Mouse (Mus musculus): ENCODE measurements around the gene Ankrd33. TPM values are rescaled to one million over a fixed set of nuclear protein-coding genes. Genes with fewer than 3 reads are reported as not detected.

Gene Ankrd33
- polyA plus RNA-seq, 1 experiment from 2014 or later: not detected

DNA sequence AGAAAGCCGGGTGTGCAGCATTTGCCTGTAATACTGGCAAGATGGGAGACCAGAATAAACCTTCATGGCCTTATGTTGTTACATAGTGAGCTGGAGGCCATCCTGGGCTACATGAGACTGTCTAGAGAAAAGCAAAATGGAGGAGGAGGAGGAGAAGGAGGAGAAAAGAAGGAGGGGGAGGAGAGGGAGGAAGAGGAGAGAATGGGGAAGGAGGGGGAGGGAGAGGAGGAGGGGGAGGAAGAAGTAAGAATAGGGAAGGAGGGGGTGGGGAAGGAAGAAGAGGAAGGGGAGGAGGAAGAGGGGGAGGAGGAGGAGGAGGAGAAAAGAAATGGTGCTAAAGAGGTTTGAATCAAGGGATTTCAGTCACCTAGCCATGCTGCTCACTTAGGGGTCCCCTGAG, 44.6 kb downstream of the Ankrd33 start:
- Histone ChIP-seq H3K36me3 (ENCODE audit: control insufficient read depth, insufficient read depth, low read length) (no peaks in the 10 kb centered on the region), H3K9ac (replicated peaks; ENCODE audit: low read depth, low read length) (no peak overlapping the region), H3K4me3 (ENCODE audit: low read depth, low read length) (no peak overlapping the region), H3K9me3 (ENCODE audit: control insufficient read depth, low read length) (no peaks in the 10 kb centered on the region), H3K27ac (ENCODE audit: low read depth, low read length) (no peak overlapping the region), H3K4me2 (ENCODE audit: low read depth, low read length) (no peak overlapping the region), H3K27me3 (ENCODE audit: control insufficient read depth, insufficient read depth, low read length) (no peaks in the 10 kb centered on the region), H3K4me1 (ENCODE audit: control insufficient read depth, insufficient read depth, low read length) (peaks cover 9% of the 10 kb centered on the region)
- WGBS: 20% methylated on average over 1 of the region's 1 CpGs
- no peak for ATAC-seq (ENCODE audit: low read depth)

DNA sequence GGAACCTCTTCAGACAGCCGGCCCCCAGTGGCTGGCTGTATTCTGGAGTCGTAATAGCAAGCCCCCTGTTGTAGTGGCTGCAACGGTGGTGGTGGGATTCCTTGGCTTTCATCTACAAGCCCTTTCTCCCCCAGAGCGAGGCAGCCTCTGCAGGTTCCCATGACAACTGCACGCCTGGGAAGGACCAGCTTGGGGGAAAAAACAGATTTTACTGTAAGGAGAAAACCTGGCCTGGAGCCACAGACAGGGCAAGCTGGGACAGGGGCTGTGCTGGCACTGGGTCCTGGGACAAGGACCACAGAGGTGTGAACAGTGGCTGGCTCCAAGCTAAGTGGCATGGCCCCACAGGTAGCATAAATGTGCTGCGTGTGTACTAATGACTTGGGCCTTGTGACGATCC, 45.0 kb downstream of the Ankrd33 start:
- H3K4me3 ChIP-seq (ENCODE audit: low read depth, low read length): no peak overlapping the region
- H3K27ac ChIP-seq (ENCODE audit: low read depth, low read length): 0 out of 2 replicates have a peak overlapping the region, but pooled peaks have one; percentile 12
- peak; percentile 81; the same call in 1 of the 2 replicates for ATAC-seq (ENCODE audit: low read depth)
- no peaks in the 10 kb centered on the region for H3K36me3 ChIP-seq (ENCODE audit: control insufficient read depth, insufficient read depth, low read length)
- H3K4me1 ChIP-seq (ENCODE audit: control insufficient read depth, insufficient read depth, low read length): peaks cover 9% of the 10 kb centered on the region
- H3K27me3 ChIP-seq (ENCODE audit: control insufficient read depth, insufficient read depth, low read length): no peaks in the 10 kb centered on the region
- WGBS: 10% methylated on average over 7 of the region's 7 CpGs
- peak overlapping the region; percentile 19; the same call in 1 of the 2 replicates for H3K4me2 ChIP-seq (ENCODE audit: low read depth, low read length)
- no peak overlapping the region for H3K9ac ChIP-seq (replicated peaks; ENCODE audit: low read depth, low read length)
- no peaks in the 10 kb centered on the region for H3K9me3 ChIP-seq (ENCODE audit: control insufficient read depth, low read length)

DNA sequence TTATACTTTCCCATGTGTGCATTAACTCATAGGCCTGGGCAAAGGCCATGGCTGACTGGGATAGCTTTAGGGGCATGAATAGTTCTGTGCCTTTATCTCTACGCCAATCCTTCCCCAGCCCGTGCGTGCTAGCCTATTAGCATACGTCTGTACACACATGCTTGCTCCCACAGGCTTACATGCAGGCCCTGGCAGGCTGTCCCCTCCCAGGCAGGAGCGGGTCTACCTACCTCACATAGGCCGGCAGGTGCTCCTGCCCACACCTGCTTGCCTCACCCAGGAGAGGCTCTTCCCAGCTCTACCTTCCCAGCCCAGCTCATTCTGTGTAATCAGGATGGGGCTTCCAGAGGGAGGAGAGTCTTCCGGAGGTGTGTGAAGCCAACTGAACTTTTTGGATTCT, 46.0 kb downstream of the Ankrd33 start:
- Histone ChIP-seq H3K9me3 (ENCODE audit: control insufficient read depth, low read length) (no peaks in the 10 kb centered on the region), H3K9ac (replicated peaks; ENCODE audit: low read depth, low read length) (no peak overlapping the region), H3K4me3 (ENCODE audit: low read depth, low read length) (no peak overlapping the region), H3K27me3 (ENCODE audit: control insufficient read depth, insufficient read depth, low read length) (no peaks in the 10 kb centered on the region), H3K4me1 (ENCODE audit: control insufficient read depth, insufficient read depth, low read length) (peaks cover 9% of the 10 kb centered on the region), H3K27ac (ENCODE audit: low read depth, low read length) (no peak overlapping the region), H3K4me2 (ENCODE audit: low read depth, low read length) (no peak overlapping the region), H3K36me3 (ENCODE audit: control insufficient read depth, insufficient read depth, low read length) (no peaks in the 10 kb centered on the region)
- 71% methylated on average over 7 of the region's 7 CpGs for WGBS
- ATAC-seq (ENCODE audit: low read depth): no peak

DNA sequence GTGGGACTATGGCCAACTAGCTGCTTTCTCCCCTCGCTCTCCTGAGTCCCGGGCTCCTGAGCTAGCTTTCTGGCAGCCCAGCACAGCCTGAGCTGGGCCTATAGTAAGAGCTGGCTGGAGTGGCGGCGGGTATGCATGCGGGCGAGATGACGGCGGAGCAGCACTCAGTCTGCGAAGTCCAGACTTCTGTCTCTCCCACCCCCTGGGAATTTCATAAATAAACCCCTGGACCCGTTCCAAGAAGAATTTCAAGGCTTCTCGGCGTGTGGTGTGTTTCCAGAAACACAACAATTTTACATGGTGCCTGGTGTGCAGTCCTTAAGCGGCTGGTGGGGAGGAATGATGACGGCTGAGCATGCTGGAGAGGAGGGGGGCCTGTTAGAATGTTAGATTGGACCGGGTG, 47.5 kb downstream of the Ankrd33 start:
- H3K9ac ChIP-seq (replicated peaks; ENCODE audit: low read depth, low read length): no peak overlapping the region
- 11% methylated on average over 15 of the region's 15 CpGs for WGBS
- ATAC-seq (ENCODE audit: low read depth): peak; percentile 23; the same call in 1 of the 2 replicates

DNA sequence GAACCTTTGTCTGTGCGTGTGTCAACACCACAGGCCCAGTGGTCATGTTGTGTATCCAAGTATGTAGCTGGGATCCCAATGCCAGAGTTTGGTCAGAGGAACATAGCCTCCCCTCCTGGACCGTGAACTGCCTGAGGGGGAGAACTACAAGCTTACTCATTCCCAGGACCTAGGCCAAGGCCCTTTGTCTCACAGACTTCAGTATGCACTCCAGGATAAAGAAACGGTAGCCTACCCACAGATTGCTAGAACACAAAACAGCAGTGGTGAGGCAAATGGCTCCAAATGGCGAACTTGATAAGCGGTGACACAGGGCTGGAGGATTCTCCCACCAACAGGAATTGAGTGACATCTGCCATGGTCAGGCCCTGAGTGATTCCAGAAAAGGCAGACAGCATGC, 48.3 kb downstream of the Ankrd33 start:
- ATAC-seq (ENCODE audit: low read depth): no peak
- Histone ChIP-seq H3K27me3 (ENCODE audit: control insufficient read depth, insufficient read depth, low read length) (no peaks in the 10 kb centered on the region), H3K4me1 (ENCODE audit: control insufficient read depth, insufficient read depth, low read length) (peaks cover 9% of the 10 kb centered on the region), H3K4me2 (ENCODE audit: low read depth, low read length) (no peak overlapping the region), H3K4me3 (ENCODE audit: low read depth, low read length) (no peak overlapping the region), H3K36me3 (ENCODE audit: control insufficient read depth, insufficient read depth, low read length) (no peaks in the 10 kb centered on the region), H3K9me3 (ENCODE audit: control insufficient read depth, low read length) (no peaks in the 10 kb centered on the region), H3K27ac (ENCODE audit: low read depth, low read length) (no peak overlapping the region), H3K9ac (replicated peaks; ENCODE audit: low read depth, low read length) (no peak overlapping the region)
- 50% methylated on average over 5 of the region's 5 CpGs for WGBS

More for the DNA sequence above, 47.5 kb downstream of the Ankrd33 start:
- Histone ChIP-seq H3K27ac (ENCODE audit: low read depth, low read length) (peak overlapping the region; percentile 28; the same call in 1 of the 2 replicates), H3K4me2 (ENCODE audit: low read depth, low read length) (no peak overlapping the region), H3K36me3 (ENCODE audit: control insufficient read depth, insufficient read depth, low read length) (no peaks in the 10 kb centered on the region), H3K27me3 (ENCODE audit: control insufficient read depth, insufficient read depth, low read length) (no peaks in the 10 kb centered on the region), H3K9me3 (ENCODE audit: control insufficient read depth, low read length) (no peaks in the 10 kb centered on the region), H3K4me1 (ENCODE audit: control insufficient read depth, insufficient read depth, low read length) (peaks cover 9% of the 10 kb centered on the region), H3K4me3 (ENCODE audit: low read depth, low read length) (no peak overlapping the region)

DNA sequence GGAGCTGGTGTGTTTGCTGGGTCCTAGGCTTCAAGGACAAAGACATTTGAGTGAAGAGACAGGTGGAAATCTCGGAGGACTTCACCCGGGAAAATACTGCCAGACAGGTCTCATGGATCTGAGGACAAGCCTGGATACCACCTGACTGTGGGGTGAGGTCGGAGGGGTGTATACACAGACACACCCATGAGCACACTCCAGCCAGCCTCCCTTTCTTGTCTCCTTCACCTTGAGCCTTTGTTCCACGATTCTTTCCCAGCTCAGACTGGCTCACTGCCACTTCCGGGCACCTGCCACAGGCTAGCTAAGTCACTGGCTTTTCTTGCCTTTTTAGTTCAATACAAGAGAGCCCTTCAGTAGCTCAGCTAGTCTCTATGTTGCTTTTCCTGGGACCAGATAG, 48.7 kb downstream of the Ankrd33 start:
- peaks cover 9% of the 10 kb centered on the region for H3K4me1 ChIP-seq (ENCODE audit: control insufficient read depth, insufficient read depth, low read length)
- ATAC-seq (ENCODE audit: low read depth): no peak

DNA sequence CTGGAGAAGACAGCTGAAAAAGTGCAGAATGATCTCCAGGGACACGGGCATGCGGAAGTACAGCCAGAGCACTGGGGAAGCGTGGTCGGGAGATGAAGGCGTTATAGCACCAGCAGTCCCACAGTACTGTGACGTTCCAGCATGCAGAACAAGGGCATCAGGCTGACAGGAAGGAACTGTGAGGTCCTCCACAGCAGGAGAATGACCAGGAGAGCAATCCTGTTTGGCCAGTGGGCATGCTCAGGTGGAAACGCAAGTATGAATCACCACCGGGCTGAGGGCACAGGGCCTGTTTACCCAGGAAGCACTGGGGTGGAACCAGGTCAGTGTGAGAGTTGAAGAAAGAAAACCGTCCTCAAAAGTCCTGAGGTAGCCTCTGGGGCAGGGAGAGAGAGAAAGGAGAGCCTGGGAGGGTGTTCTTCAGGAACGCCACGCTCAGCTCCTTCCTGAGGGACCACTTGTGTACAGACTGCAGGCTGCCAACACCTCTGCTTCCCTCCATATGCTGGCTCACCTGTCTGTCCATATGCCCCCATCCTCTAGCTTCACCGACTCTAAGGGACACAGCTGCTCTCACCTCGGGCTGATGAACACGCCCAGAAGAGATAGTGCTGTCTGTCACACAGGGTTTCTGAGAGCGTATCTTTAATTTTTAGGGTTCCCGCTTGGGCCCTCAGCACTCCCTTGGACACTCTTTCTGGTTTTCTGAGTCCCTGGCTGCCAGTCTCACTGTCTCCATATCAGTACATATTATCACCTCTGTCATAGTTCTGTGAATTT, 50.3 kb downstream of the Ankrd33 start:
- Histone ChIP-seq H3K4me3 (ENCODE audit: low read depth, low read length) (no peak overlapping the region), H3K4me2 (ENCODE audit: low read depth, low read length) (no peak overlapping the region), H3K4me1 (ENCODE audit: control insufficient read depth, insufficient read depth, low read length) (peaks cover 5% of the 10 kb centered on the region), H3K27me3 (ENCODE audit: control insufficient read depth, insufficient read depth, low read length) (no peaks in the 10 kb centered on the region), H3K9ac (replicated peaks; ENCODE audit: low read depth, low read length) (no peak overlapping the region), H3K27ac (ENCODE audit: low read depth, low read length) (no peak overlapping the region), H3K36me3 (ENCODE audit: control insufficient read depth, insufficient read depth, low read length) (no peaks in the 10 kb centered on the region), H3K9me3 (ENCODE audit: control insufficient read depth, low read length) (no peaks in the 10 kb centered on the region)
- 69% methylated on average over 16 of the region's 16 CpGs for WGBS
- no peak for ATAC-seq (ENCODE audit: low read depth)

More for the DNA sequence above, 48.7 kb downstream of the Ankrd33 start:
- H3K9me3 ChIP-seq (ENCODE audit: control insufficient read depth, low read length): no peaks in the 10 kb centered on the region
- H3K36me3 ChIP-seq (ENCODE audit: control insufficient read depth, insufficient read depth, low read length): no peaks in the 10 kb centered on the region
- no peak overlapping the region for H3K27ac ChIP-seq (ENCODE audit: low read depth, low read length)
- WGBS: 68% methylated on average over 5 of the region's 5 CpGs
- no peak overlapping the region for H3K4me3 ChIP-seq (ENCODE audit: low read depth, low read length)
- no peak overlapping the region for H3K4me2 ChIP-seq (ENCODE audit: low read depth, low read length)
- H3K9ac ChIP-seq (replicated peaks; ENCODE audit: low read depth, low read length): no peak overlapping the region
- H3K27me3 ChIP-seq (ENCODE audit: control insufficient read depth, insufficient read depth, low read length): no peaks in the 10 kb centered on the region

DNA sequence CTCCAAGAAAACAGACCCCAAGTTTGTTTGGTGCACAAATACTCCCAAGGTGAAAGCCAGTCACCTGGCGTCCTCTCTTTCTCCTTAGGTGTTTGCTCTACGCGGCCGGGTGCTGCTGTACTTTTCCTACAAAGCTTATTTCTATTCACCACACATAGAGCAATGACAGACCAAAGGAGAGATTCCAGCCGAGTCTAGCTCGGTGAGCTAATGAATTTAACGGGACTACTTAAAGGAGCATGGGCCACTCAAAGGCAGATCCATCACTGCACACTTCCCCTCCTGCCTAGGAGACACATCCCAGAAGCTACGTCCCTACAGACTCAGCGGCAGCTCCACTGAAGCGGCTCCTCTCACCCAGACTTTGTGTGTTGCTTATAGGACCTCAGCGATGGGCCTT, 52.0 kb downstream of the Ankrd33 start:
- H3K27me3 ChIP-seq (ENCODE audit: control insufficient read depth, insufficient read depth, low read length): no peaks in the 10 kb centered on the region
- ATAC-seq (ENCODE audit: low read depth): no peak
- H3K4me3 ChIP-seq (ENCODE audit: low read depth, low read length): no peak overlapping the region
- no peak overlapping the region for H3K9ac ChIP-seq (replicated peaks; ENCODE audit: low read depth, low read length)
- no peaks in the 10 kb centered on the region for H3K9me3 ChIP-seq (ENCODE audit: control insufficient read depth, low read length)
- H3K4me2 ChIP-seq (ENCODE audit: low read depth, low read length): no peak overlapping the region
- H3K36me3 ChIP-seq (ENCODE audit: control insufficient read depth, insufficient read depth, low read length): no peaks in the 10 kb centered on the region
- 69% methylated on average over 11 of the region's 11 CpGs for WGBS
- H3K4me1 ChIP-seq (ENCODE audit: control insufficient read depth, insufficient read depth, low read length): peaks cover 5% of the 10 kb centered on the region; the same call in 1 of the 2 replicates
- no peak overlapping the region for H3K27ac ChIP-seq (ENCODE audit: low read depth, low read length)
